Mouse (Mus musculus) erythroblast, adult 5-6 weeks (primary cell): Measurements from ENCODE around the gene Pan2. TPM values are rescaled to one million over a fixed set of nuclear protein-coding genes. Genes with fewer than 3 reads are reported as not detected.

Experiments used
- ATAC-seq: replicated peaks from 2 replicates; pipeline ENCODE4 v1.8.0; 2016; ENCODE audit warnings: moderate number of reproducible peaks, mild to moderate bottlenecking, moderate TSS enrichment, inconsistent platforms; ENCODE audit not compliant: poor library complexity, low FRiP score, severe bottlenecking
- total RNA-seq, 2 experiments: library from RNA; stranded (forward) in 1 of 2; stranded (reverse) in 1 of 2; fragments of 150-400 nt in 1 of 2; fragments of 200-764, 138-1000 nt in 1 of 2; gene quantifications; 2 replicates each; pipeline versions ENCODE4 v1.2.3 to v1.2.4; 2015 to 2017; ENCODE audit warnings: low replicate concordance in 2 of 2

Pan2 gene
- total RNA-seq, 2 experiments from 2014 or later: 7.5 to 7.9 TPM

GRCm38 (mm10) chr10:128370021-128370420 is 66.9 kb downstream of the Pan2 start:
- ATAC-seq: no peak

GRCm38 (mm10) chr10:128370601-128371000 is 67.5 kb downstream of the Pan2 start:
- no peak for ATAC-seq

Other genes with a start within 250 kb of the Pan2 start
- gene Ptges3, start 244.4 kb upstream of the Pan2 start, total RNA-seq (2015; ENCODE audit: low replicate concordance): 44.0 and 46.6 TPM in 2 replicates
- 65.1 and 65.8 TPM in 2 replicates for gene Ptges3, start 244.4 kb upstream of the Pan2 start, total RNA-seq (2017; ENCODE audit: low replicate concordance)
- gene Atp5b, start 220.1 kb upstream of the Pan2 start, total RNA-seq (2015; ENCODE audit: low replicate concordance): 477 and 544 TPM in 2 replicates
- gene Atp5b, start 220.1 kb upstream of the Pan2 start, total RNA-seq (2017; ENCODE audit: low replicate concordance): 410 and 537 TPM in 2 replicates
- 80.3 and 86.5 TPM in 2 replicates for gene Baz2a, start 211.8 kb upstream of the Pan2 start, total RNA-seq (2015; ENCODE audit: low replicate concordance)
- gene Baz2a, start 211.8 kb upstream of the Pan2 start, total RNA-seq (2017; ENCODE audit: low replicate concordance): 71.0 and 73.5 TPM in 2 replicates
- gene Rbms2, start 123.0 kb upstream of the Pan2 start, total RNA-seq (2015; ENCODE audit: low replicate concordance): 1.9 and 5.0 TPM in 2 replicates
- gene Rbms2, start 123.0 kb upstream of the Pan2 start, total RNA-seq (2017; ENCODE audit: low replicate concordance): 0.51 and 6.8 TPM in 2 replicates
- gene Gls2, start 108.9 kb upstream of the Pan2 start, total RNA-seq (2015; ENCODE audit: low replicate concordance): 3.8 TPM in 2 replicates
- 0.60 and 0.84 TPM in 2 replicates for gene Gls2, start 108.9 kb upstream of the Pan2 start, total RNA-seq (2017; ENCODE audit: low replicate concordance)
- 6.3 and 6.7 TPM in 2 replicates for gene Spryd4, start 91.5 kb upstream of the Pan2 start, total RNA-seq (2015; ENCODE audit: low replicate concordance)
- 1.4 and 3.1 TPM in 2 replicates for gene Spryd4, start 91.5 kb upstream of the Pan2 start, total RNA-seq (2017; ENCODE audit: low replicate concordance)
- gene Mip, start 77.5 kb upstream of the Pan2 start, total RNA-seq (2015; ENCODE audit: low replicate concordance): not detected in 2 replicates
- gene Mip, start 77.5 kb upstream of the Pan2 start, total RNA-seq (2017; ENCODE audit: low replicate concordance): 0.84 and 0.85 TPM in 2 replicates
- gene Timeless, start 71.3 kb upstream of the Pan2 start, total RNA-seq (2015; ENCODE audit: low replicate concordance): 4.0 and 6.3 TPM in 2 replicates
- 39.4 and 44.5 TPM in 2 replicates for gene Timeless, start 71.3 kb upstream of the Pan2 start, total RNA-seq (2017; ENCODE audit: low replicate concordance)
- 1.7 TPM in 1 of 2 replicates, not detected in the other for gene Apon, start 49.2 kb upstream of the Pan2 start, total RNA-seq (2015; ENCODE audit: low replicate concordance)
- 1.5 TPM in 1 of 2 replicates, not detected in the other for gene Apon, start 49.2 kb upstream of the Pan2 start, total RNA-seq (2017; ENCODE audit: low replicate concordance)
- not detected in 2 replicates for gene Apof, start 34.7 kb upstream of the Pan2 start, total RNA-seq (2015; ENCODE audit: low replicate concordance)
- not detected in 2 replicates for gene Apof, start 34.7 kb upstream of the Pan2 start, total RNA-seq (2017; ENCODE audit: low replicate concordance)
- 14.8 and 25.1 TPM in 2 replicates for gene Stat2, start 32.8 kb upstream of the Pan2 start, total RNA-seq (2015; ENCODE audit: low replicate concordance)
- 16.0 and 25.2 TPM in 2 replicates for gene Stat2, start 32.8 kb upstream of the Pan2 start, total RNA-seq (2017; ENCODE audit: low replicate concordance)
- not detected in 2 replicates for gene Il23a, start 4.6 kb upstream of the Pan2 start, total RNA-seq (2015; ENCODE audit: low replicate concordance)
- gene Il23a, start 4.6 kb upstream of the Pan2 start, total RNA-seq (2017; ENCODE audit: low replicate concordance): not detected in 2 replicates
- gene Cnpy2, start 19.1 kb downstream of the Pan2 start, total RNA-seq (2015; ENCODE audit: low replicate concordance): 30.7 and 48.6 TPM in 2 replicates
- 15.5 and 38.3 TPM in 2 replicates for gene Cnpy2, start 19.1 kb downstream of the Pan2 start, total RNA-seq (2017; ENCODE audit: low replicate concordance)
- gene Cs, start 34.4 kb downstream of the Pan2 start, total RNA-seq (2015; ENCODE audit: low replicate concordance): 60.5 and 67.5 TPM in 2 replicates
- gene Cs, start 34.4 kb downstream of the Pan2 start, total RNA-seq (2017; ENCODE audit: low replicate concordance): 26.2 and 30.6 TPM in 2 replicates
- gene Coq10a, start 65.7 kb downstream of the Pan2 start, total RNA-seq (2015; ENCODE audit: low replicate concordance): 1.9 and 5.6 TPM in 2 replicates
- gene Coq10a, start 65.7 kb downstream of the Pan2 start, total RNA-seq (2017; ENCODE audit: low replicate concordance): 2.8 and 3.2 TPM in 2 replicates
- gene Ankrd52, start 73.8 kb downstream of the Pan2 start, total RNA-seq (2015; ENCODE audit: low replicate concordance): 7.7 and 30.0 TPM in 2 replicates
- 2.9 and 3.5 TPM in 2 replicates for gene Ankrd52, start 73.8 kb downstream of the Pan2 start, total RNA-seq (2017; ENCODE audit: low replicate concordance)
- not detected in 2 replicates for gene Slc39a5, start 97.9 kb downstream of the Pan2 start, total RNA-seq (2015; ENCODE audit: low replicate concordance)
- not detected in 2 replicates for gene Slc39a5, start 97.9 kb downstream of the Pan2 start, total RNA-seq (2017; ENCODE audit: low replicate concordance)
- 11.1 and 20.1 TPM in 2 replicates for gene Nabp2, start 108.2 kb downstream of the Pan2 start, total RNA-seq (2015; ENCODE audit: low replicate concordance)
- gene Nabp2, start 108.2 kb downstream of the Pan2 start, total RNA-seq (2017; ENCODE audit: low replicate concordance): 7.4 and 15.2 TPM in 2 replicates
- 2.9 and 4.6 TPM in 2 replicates for gene Rnf41, start 108.3 kb downstream of the Pan2 start, total RNA-seq (2015; ENCODE audit: low replicate concordance)
- 2.9 and 3.3 TPM in 2 replicates for gene Rnf41, start 108.3 kb downstream of the Pan2 start, total RNA-seq (2017; ENCODE audit: low replicate concordance)
- gene Smarcc2, start 155.9 kb downstream of the Pan2 start, total RNA-seq (2015; ENCODE audit: low replicate concordance): 22.1 and 31.6 TPM in 2 replicates
- 29.0 and 34.7 TPM in 2 replicates for gene Smarcc2, start 155.9 kb downstream of the Pan2 start, total RNA-seq (2017; ENCODE audit: low replicate concordance)
- gene Myl6, start 190.8 kb downstream of the Pan2 start, total RNA-seq (2015; ENCODE audit: low replicate concordance): 410 and 475 TPM in 2 replicates
- gene Myl6, start 190.8 kb downstream of the Pan2 start, total RNA-seq (2017; ENCODE audit: low replicate concordance): 558 TPM in 2 replicates
- gene Myl6b, start 195.3 kb downstream of the Pan2 start, total RNA-seq (2015; ENCODE audit: low replicate concordance): 5.4 TPM in 1 of 2 replicates, not detected in the other
- gene Myl6b, start 195.3 kb downstream of the Pan2 start, total RNA-seq (2017; ENCODE audit: low replicate concordance): 0.85 TPM in 1 of 2 replicates, not detected in the other
- 15.2 and 16.9 TPM in 2 replicates for gene Esyt1, start 222.5 kb downstream of the Pan2 start, total RNA-seq (2015; ENCODE audit: low replicate concordance)
- gene Esyt1, start 222.5 kb downstream of the Pan2 start, total RNA-seq (2017; ENCODE audit: low replicate concordance): 24.8 and 27.9 TPM in 2 replicates
- gene Zc3h10, start 244.4 kb downstream of the Pan2 start, total RNA-seq (2015; ENCODE audit: low replicate concordance): 0.19 and 0.63 TPM in 2 replicates
- gene Zc3h10, start 244.4 kb downstream of the Pan2 start, total RNA-seq (2017; ENCODE audit: low replicate concordance): 2.8 and 3.2 TPM in 2 replicates
- gene Rpl41, start 246.0 kb downstream of the Pan2 start, total RNA-seq (2015; ENCODE audit: low replicate concordance): 936 and 1,095 TPM in 2 replicates
- gene Rpl41, start 246.0 kb downstream of the Pan2 start, total RNA-seq (2017; ENCODE audit: low replicate concordance): 729 and 801 TPM in 2 replicates